Comparison of ENCODE assay signal across 11 mouse cellular contexts in the genomic region with DNA sequence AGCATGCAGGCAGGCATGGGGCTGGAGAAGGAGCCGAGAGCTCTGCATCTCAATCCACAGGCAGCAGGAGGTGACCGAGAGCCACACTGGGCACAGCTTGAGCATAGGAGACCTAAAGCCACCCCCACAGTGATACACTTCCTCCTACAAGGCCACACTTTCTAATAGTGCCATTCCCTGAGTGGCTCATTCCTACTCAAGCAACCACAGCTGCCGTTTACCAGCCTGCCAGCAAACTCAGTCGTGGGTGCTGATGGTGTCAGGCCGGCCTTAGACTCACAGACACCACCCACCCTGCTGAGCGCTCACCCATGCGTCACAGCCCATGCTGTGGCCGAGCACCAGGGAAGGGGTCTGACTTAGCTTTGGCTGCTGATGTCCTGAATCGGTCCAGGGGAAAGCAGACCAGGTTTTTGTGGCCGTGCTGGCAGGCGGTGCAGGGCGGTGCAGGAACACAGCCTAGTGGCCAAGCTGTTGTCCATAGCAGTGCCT. TPM values are rescaled to one million over a fixed set of nuclear protein-coding genes. Genes with fewer than 3 reads are reported as not detected.
DNase-seq lines count a peak whose midpoint lies in the region.
"Had no signal": no experiment of that assay in that cellular context is flagged by ENCODE, and none has a peak within 500 bp of the region (broad histone marks: within the 10 kb centered on the region; RNA-seq: fewer than 3 reads in every experiment).

No protein-coding gene starts in this region.

- no peak overlapping the region for H3K27ac ChIP-seq in hindbrain, embryonic 10.5 days
- H3K27ac ChIP-seq: liver, embryonic 13.5 days; stomach, embryonic 15.5 days had no signal

- WGBS in hindbrain, embryonic 10.5 days, result 78% methylated on average over 12 of the region's 12 CpGs

- DNase-seq in kidney, adult 18-20 months, result peak; percentile 26
- no peak for DNase-seq in kidney, adult 8-10 months
- DNase-seq in spleen, postnatal 4 days (ENCODE audit: low spot score in 2 of 2), result peak; percentile 62 to 80
- no peak for DNase-seq in spleen, adult 12 weeks (ENCODE audit: low spot score)
- peak; percentile 72 to 74 for DNase-seq in cerebellum, postnatal 36 days
- peak; percentile 64 for DNase-seq in thymus, postnatal 4 days
- DNase-seq in hindbrain, embryonic 10.5 days (ENCODE audit: low spot score), result no peak
- no peak for DNase-seq in heart, adult 11 months
- DNase-seq: liver, embryonic 13.5 days had no signal

- peaks cover 96% of the 10 kb centered on the region for H3K36me3 ChIP-seq in hindbrain, embryonic 10.5 days

- no peaks in the 10 kb centered on the region for H3K9me3 ChIP-seq in hindbrain, embryonic 10.5 days
- H3K9me3 ChIP-seq: liver, embryonic 13.5 days; stomach, embryonic 15.5 days had no signal

- H3K4me3 ChIP-seq in hindbrain, embryonic 10.5 days, result no peak overlapping the region
- H3K4me3 ChIP-seq: liver, embryonic 13.5 days; stomach, embryonic 15.5 days had no signal

- H3K27me3 ChIP-seq in hindbrain, embryonic 10.5 days (ENCODE audit: insufficient read depth, poor library complexity, severe bottlenecking), result no peaks in the 10 kb centered on the region
- H3K27me3 ChIP-seq: liver, embryonic 13.5 days; stomach, embryonic 15.5 days had no signal

- peaks cover 2% of the 10 kb centered on the region; the same call in 1 of the 2 replicates for H3K4me1 ChIP-seq in hindbrain, embryonic 10.5 days (replicated peaks)
- H3K4me1 ChIP-seq: stomach, embryonic 15.5 days had no signal

RNA-seq across cellular contexts. Expression of gene Abhd16a, which starts 8.1 kb away (rescaled TPM):
- polyA plus RNA-seq in hindbrain, embryonic 10.5 days (2016; fragmentation: Nextera tagmentation; extraction: Ambion mirVana), result 58.2 and 67.1 TPM in 2 replicates

RNA-seq across cellular contexts. Expression of gene Ly6g5c, which starts 10.9 kb away (rescaled TPM):
- polyA plus RNA-seq in hindbrain, embryonic 10.5 days (2016; fragmentation: Nextera tagmentation; extraction: Ambion mirVana), result not detected in 2 replicates
- polyA plus RNA-seq: intestine, embryonic 14.5 days; liver, embryonic 13.5 days; stomach, embryonic 15.5 days had no signal

RNA-seq across cellular contexts. Expression of gene Ly6g6f, which starts 11.8 kb away (rescaled TPM):
- polyA plus RNA-seq in hindbrain, embryonic 10.5 days (2016; fragmentation: Nextera tagmentation; extraction: Ambion mirVana), result 0.67 and 0.80 TPM in 2 replicates
- polyA plus RNA-seq: intestine, embryonic 14.5 days had no signal

RNA-seq across cellular contexts. Expression of gene Ly6g5b, which starts 18.0 kb away (rescaled TPM):
- polyA plus RNA-seq in hindbrain, embryonic 10.5 days (2016; fragmentation: Nextera tagmentation; extraction: Ambion mirVana), result 0.90 and 1.7 TPM in 2 replicates

RNA-seq across cellular contexts. Expression of gene Ly6g6d, which starts 19.3 kb away (rescaled TPM):
- 2.1 and 2.4 TPM in 2 replicates for polyA plus RNA-seq in hindbrain, embryonic 10.5 days (2016; fragmentation: Nextera tagmentation; extraction: Ambion mirVana)

Comparison
In these comparisons a context has a peak if more than half of its experiments do, and no peak if none do; other contexts are left out.
1. DNase-seq: peak in kidney, adult 18-20 months (single experiment), spleen, postnatal 4 days (2 of 2), cerebellum, postnatal 36 days (2 of 2) and thymus, postnatal 4 days (single experiment); none in kidney, adult 8-10 months (0 of 2), spleen, adult 12 weeks (single experiment), hindbrain, embryonic 10.5 days (single experiment) and heart, adult 11 months (single experiment).